Mouse (Mus musculus): ENCODE data around the gene Dtx2.

GRCm38 (mm10) chr5:136073526-136073925, 78.9 kb downstream of the Dtx2 start:
- TF ChIP-seq CTCF (conservative IDR thresholded peaks at IDR 0.05; ENCODE audit: insufficient read depth, insufficient read length, low read depth, low read length): no peak
- no peak for TF ChIP-seq POLR2A (IDR thresholded peaks at IDR 0.05; ENCODE audit: low read depth, low read length)

Measured in kidney, adult 2 months (tissue).